Mouse (Mus musculus) embryo, embryonic 11.5 days (tissue): ENCODE data around the gene Stard10.
A peak's percentile ranks its signal among the peaks of the same experiment; 100 is the strongest.

ENCODE experiments used
- DNase-seq: peaks from one replicate; pipeline ENCODE4 v3.0.0-alpha.2; 2012; ENCODE audit warnings: low read depth, low spot score

The Stard10 gene

DNA sequence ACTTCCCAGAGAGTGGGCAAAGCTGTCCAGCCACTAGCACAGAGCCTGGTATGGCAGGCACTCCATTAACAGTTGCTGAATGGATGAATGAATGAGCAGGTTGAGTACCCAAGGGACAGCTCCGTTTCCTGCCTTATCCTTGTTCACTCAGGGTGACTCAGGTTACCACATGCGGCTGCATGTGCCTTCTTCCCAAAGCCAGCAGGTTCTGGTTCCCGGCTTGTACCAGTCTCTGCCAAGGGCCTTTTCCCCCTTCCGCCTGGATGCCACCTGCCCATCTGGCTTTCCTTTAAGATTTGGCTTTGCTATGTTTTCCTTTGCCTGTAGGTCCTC is 13.9 kb downstream of the Stard10 start:
- DNase-seq: no peak

DNA sequence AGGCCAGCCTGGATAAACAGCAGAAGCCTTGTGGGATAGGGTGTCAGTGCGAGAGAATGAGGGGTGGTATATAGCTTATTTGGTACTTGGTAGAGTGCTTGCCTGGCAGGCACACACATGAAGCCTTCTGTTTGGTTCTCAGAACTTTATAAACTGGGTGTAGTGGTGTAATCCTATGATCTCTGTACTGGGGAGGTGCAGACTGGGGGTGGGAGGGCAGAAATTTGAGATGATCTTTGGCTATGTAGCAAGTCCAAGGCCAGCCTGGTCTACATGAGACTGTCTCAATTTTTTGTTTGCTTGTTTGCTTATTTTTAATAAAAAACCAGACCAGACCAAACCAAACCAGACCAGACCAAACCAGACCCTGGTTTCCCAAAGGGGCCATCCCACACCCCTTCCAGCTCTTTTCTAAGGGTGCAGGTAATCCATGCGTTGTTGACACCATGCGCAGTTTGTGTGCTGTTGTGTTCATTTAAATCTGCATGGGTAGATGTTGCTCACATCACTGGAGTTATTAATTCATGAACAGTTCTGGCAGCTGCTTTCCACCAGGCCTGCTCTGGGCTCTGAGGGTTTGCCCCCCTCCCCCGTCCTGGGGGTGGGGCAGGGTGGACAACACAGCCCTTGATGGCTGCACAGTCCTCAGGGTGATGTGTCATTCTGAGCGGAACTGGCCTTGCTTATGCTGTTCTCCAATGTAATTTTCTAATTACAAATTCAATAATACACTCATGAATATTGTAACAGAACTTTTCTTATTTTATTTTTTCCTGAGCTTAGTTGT is 15.4 kb downstream of the Stard10 start:
- DNase-seq: no peak

DNA sequence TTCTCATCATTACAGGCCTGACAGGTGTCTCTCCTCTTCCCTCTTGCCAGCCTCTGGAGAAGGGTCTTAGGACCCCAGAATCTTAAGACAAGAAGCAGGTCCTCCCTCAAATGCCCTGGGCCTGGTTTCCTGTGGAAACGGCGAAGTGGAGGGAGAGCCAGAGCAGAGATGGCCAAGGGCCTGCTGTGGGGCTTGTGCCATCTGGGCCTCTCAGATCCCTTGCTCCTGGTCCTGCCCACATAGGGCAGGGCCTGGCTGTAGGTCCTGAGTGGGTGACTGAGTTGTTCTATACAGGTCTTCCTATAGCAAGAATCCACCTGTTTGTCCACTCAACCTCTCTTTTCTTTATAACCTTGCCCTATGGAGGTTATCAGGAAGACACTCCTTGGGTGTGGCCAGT is 18.3 kb downstream of the Stard10 start:
- no peak for DNase-seq

DNA sequence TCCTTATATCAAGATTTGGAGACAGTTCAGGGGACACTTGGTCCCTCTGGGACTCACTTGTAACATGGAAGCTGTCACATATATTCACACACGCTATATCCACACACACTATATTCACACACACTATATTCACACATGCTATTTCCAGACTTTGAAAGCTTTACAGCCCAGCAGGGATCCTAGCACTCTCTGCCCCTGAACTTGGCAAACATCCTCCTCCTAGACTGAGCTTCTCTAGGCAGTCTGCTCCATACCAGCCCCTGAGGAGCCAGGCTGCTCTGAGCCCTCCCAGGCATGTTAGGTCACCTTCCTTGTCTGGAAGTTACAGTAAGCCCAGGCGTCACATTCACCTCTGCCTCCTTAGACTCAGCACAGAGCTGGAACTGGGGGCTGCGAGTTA is 19.8 kb downstream of the Stard10 start:
- DNase-seq: no peak

DNA sequence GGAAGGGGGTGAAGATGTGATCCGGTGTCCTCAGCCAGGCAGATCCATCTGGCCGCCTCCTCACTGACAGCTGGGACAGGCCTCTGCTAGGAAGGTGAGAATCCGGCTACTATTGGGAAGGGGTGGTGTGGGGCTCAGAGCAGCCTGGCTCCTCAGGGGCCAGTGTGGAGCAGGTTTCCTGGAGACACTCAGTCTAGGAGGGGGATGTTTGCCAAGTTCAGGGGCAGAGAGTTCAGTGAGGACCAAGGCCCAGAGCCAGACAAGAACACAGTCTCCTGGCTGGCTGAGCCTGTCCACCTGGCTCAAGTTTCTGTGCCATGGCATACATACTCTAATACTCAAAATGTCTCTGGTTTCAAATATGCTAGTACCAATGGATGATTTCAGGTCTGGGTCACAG is 20.5 kb downstream of the Stard10 start:
- DNase-seq: no peak

DNA sequence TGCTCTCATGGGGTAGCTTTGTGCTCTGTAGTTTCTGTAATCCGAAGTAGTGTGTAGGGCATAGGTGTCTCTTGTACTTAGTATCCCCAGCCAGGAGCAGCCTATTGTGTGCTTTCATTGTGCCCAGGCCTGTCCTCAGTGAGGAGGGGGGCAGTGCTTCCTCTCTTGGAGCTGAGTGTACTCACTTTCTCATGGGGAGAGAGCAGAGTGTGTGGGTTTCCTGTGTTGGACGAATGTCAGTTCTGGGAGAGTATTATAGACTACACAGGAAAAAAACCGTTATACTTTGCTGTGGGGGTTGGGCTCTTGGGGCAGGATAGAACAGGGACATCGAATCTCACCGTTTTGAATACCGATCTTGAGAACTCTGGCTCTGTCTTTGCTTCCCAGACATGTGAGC is 24.5 kb downstream of the Stard10 start:
- DNase-seq: no peak

- no peak for DNase-seq
Observed at GRCm38 (mm10) chr7:101343135-101343534, 26.2 kb downstream of the Stard10 start.

GRCm38 (mm10) chr7:101344892-101345291 is 28.0 kb downstream of the Stard10 start:
- no peak for DNase-seq

GRCm38 (mm10) chr7:101346991-101347390 is 30.1 kb downstream of the Stard10 start:
- DNase-seq: no peak

DNA sequence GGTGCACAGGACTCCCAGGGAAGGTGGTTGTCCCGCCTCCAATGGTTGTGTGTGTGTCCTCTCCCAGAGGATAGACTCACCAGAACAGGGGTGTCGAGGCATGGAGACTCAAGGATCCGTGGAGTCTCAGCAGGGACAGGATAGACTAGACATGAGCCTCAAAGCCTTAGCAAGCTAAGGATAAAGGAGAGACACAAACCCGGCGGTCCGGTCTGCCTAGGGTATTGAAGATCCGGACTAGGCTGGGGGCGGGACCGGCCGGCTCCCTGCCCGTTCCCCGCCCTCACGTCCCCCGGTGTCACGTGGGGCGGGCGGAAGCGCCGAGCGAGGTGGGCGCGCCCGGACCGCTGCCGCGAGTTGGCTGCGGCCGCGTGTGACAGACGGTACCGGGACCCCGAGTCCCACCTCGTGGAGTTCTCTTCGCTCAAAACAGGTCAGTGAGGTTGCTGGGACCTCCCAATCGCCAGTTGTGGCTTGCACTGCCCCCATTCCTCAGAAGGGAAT is 30.9 kb downstream of the Stard10 start, which contains the start of gene Arap1:
Arap1 (plus strand) TSS at position 301 of the 504 bp plus-strand sequence.
- DNase-seq: peak; percentile 36

DNA sequence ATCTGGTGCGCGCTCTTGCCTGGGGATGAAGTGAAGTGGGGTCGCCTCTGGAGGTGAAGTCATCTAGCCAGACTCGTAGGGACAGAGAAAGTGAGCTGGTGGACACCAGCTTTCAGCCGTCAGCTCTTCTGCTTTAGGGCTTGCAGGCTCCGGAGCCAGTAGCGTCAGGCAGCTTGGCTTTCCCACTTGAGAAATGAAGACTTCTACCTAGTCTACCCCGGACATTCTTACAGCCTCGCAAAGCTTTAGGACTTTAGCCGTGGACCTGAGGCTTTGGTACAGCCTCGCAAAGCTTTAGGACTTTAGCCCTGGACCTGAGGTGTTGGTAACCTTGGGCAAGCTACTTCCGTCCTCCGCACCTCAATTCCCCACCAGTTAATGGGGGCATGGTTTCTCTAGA is 31.4 kb downstream of the Stard10 start:
- no peak for DNase-seq

- no peak for DNase-seq
Observed at GRCm38 (mm10) chr7:101349861-101350260, 33.0 kb downstream of the Stard10 start.

GRCm38 (mm10) chr7:101352404-101352803 is 35.5 kb downstream of the Stard10 start:
- no peak for DNase-seq

DNA sequence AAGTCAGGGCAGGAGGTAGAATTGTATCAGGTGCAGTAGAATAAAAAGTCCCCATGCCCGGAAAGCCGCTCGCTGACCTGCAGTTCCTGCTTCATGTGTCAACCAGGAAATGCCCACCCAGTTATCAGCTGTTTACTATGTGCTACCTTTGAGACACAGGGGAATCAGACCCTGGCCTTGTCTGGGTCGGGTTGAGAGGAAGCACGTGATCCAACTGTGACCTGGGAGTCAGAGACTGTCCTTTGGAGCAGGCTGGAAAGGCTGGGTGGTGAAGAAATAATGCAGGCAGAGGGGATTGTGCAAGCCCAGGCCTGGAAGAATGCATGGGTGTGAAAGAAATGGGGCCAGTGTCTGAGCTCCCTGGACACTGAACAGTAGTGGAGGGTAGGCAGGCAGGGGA is 37.5 kb downstream of the Stard10 start:
- DNase-seq: no peak

DNA sequence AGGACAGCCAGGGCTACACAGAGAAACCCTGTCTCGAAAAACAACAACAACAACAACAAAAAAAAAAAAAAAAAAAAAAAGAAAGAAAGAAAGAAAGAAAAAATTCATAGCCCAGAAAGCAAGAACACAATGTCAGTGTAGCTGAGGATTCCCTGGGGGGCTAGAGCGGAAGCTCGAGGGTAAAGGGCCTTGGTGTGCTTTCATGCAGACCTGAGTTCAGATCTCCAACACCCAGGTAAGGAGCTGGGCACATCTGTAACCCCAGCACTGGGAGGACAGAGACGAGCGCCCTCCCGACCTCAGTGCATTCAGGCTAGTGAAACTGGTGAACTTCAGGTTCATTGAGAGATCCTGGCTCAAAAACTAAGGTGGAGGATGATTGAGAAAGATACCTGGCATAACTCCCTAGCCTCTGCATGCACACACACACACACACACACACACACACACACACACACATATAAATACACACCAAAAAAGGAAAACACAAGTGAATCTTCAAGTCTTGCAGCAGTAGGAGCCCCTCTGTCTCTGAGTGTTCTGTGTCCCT is 38.7 kb downstream of the Stard10 start:
- no peak for DNase-seq

DNA sequence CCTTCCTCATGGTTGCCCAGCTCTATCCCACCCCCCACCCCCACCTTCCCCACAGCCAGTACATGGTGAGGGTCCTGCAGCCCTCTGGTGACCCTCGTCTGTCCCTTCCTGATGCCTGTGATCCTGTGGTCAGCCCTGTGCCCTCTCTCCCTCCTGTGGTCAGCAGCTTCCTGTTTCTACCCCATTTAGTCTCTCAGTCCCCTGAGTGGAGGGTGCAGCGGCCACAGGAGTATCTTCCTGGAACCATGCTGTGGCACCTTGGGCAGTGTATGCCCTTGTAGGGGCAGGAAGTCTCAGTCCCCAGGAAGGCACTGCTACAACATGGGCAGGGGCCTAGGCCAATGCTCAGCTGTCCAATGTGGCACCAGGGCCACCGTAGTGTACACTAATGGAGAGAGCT is 40.0 kb downstream of the Stard10 start:
- DNase-seq: no peak

GRCm38 (mm10) chr7:101360406-101360805 is 43.5 kb downstream of the Stard10 start:
- no peak for DNase-seq

GRCm38 (mm10) chr7:101361021-101361420 is 44.1 kb downstream of the Stard10 start:
- DNase-seq: no peak

GRCm38 (mm10) chr7:101361767-101362166 is 44.9 kb downstream of the Stard10 start:
- no peak for DNase-seq

- DNase-seq: no peak
Observed at GRCm38 (mm10) chr7:101362791-101363191, 45.9 kb downstream of the Stard10 start.

DNA sequence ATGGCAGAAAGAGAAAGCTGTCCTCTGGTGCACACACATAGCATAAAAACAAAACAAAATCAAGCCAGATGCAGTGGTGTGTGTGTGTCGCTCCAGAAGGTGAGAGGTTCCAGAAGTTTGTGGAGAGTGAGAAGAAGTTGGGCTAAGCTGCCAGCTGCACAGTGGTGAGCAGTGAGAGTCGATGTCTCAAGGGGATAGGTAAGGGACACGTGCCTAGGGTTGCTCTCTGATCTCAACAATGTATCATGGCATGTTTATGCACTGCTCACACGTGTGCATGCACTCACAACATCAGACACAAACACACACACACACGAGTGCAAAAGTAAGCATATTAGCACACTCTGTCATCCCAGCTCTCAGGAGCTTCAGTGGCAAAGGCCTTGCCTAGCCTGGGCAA is 47.0 kb downstream of the Stard10 start:
- no peak for DNase-seq

DNA sequence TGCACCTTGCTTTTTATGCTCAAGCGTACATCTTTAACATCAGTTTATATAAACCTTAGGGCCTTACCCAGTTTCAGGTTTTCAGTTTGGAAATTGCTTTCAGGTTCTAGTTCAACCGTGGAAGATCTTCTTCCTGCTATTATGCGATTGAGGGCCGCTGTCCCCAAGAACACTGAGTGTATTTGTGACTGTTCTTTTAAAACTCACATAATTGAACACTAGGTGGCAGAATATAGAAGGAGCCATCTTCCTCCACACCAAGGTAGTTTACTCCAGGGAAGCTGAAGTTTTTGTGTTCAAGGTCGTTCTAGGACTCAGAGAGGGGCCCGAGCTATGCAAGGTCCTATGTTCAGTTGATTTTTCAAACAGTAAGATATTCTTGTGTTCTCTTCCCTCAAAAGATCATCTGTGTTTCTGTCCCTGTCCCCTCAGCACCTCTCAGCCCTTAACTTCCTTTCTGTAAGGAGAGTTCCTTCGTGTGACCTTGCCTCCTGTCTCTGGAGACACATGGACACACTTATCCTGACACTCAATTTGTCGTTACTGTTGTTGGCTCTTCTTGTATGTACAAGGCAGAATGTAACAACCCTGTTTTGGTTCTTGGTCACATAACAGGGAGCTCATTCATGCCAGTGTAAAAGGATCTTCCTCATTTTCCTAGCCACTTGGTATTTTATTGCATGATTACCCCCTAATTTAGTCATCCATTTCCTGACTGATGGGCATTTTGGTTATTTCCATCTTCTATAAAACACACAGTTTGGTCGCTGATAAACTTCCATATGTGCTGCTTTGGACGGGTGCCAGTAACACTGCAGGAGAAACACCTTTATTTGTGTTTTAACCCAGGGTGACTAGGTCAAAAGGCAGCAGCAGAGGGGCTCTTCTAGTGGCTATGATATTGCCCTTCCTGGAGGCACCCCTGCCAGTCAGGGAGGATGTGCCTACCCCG is 51.3 kb downstream of the Stard10 start:
- no peak for DNase-seq
